Mouse (Mus musculus) left cerebral cortex, adult 8-10 months (tissue): Measurements from ENCODE around the gene Ints1. TPM values are rescaled to one million over a fixed set of nuclear protein-coding genes. Genes with fewer than 3 reads are reported as not detected.
"Not testable (repeated sequence)": the region's sequence is repeated elsewhere in the genome, so short reads cannot be mapped to it uniquely, and the experiment has no call there.

Experiments used
- DNase-seq, 2 experiments: peaks; one replicate each; pipeline ENCODE4 v3.0.0; 2022; ENCODE audit warnings: low spot score in 2 of 2
- total RNA-seq, 4 experiments: library from RNA; stranded (reverse); gene quantifications; 2 replicates each; pipeline ENCODE4 v1.2.4; 2022

Ints1 gene
- total RNA-seq, 4 experiments from 2014 or later: 97.1 to 104 (median 99.7) TPM

GRCm38 (mm10) chr5:139756135-139756534, 19.3 kb downstream of the Ints1 start:
- no peak for DNase-seq

GRCm38 (mm10) chr5:139754753-139755152, 20.7 kb downstream of the Ints1 start:
- DNase-seq: peak in 1 of 2 experiments; percentile 36

- peak in 1 of 2 experiments; percentile 70 for DNase-seq
Observed at GRCm38 (mm10) chr5:139750535-139750934, 24.9 kb downstream of the Ints1 start.

- no peak for DNase-seq
Observed at GRCm38 (mm10) chr5:139749413-139750125, 25.9 kb downstream of the Ints1 start.

- no peak for DNase-seq
Observed at GRCm38 (mm10) chr5:139745771-139746170, 29.7 kb downstream of the Ints1 start.

- DNase-seq: not testable (repeated sequence)
Observed at GRCm38 (mm10) chr5:139742640-139743039, 32.8 kb downstream of the Ints1 start.

- DNase-seq: no peak
Observed at GRCm38 (mm10) chr5:139738592-139739315, 36.7 kb downstream of the Ints1 start.

GRCm38 (mm10) chr5:139737841-139738591, 37.5 kb downstream of the Ints1 start:
- DNase-seq: no peak

GRCm38 (mm10) chr5:139736504-139736940, 39.0 kb downstream of the Ints1 start:
- no peak for DNase-seq

- peak; percentile 59 to 84 for DNase-seq
Observed at GRCm38 (mm10) chr5:139735677-139736503, 39.6 kb downstream of the Ints1 start, which contains the start of gene Micall2. Micall2 (minus strand) TSS chr5:139736336.

GRCm38 (mm10) chr5:139734746-139735145, 40.7 kb downstream of the Ints1 start:
- DNase-seq: no peak

GRCm38 (mm10) chr5:139734016-139734415, 41.5 kb downstream of the Ints1 start:
- DNase-seq: no peak

- DNase-seq: no peak
Observed at GRCm38 (mm10) chr5:139732634-139733107, 42.8 kb downstream of the Ints1 start.

- DNase-seq: no peak
Observed at GRCm38 (mm10) chr5:139730712-139731486, 44.6 kb downstream of the Ints1 start.

- no peak for DNase-seq
Observed at GRCm38 (mm10) chr5:139727261-139727660, 48.2 kb downstream of the Ints1 start.

GRCm38 (mm10) chr5:139726186-139726585, 49.3 kb downstream of the Ints1 start:
- no peak for DNase-seq

GRCm38 (mm10) chr5:139724336-139725116, 50.9 kb downstream of the Ints1 start:
- no peak for DNase-seq

GRCm38 (mm10) chr5:139723113-139723512, 52.4 kb downstream of the Ints1 start:
- DNase-seq: no peak

GRCm38 (mm10) chr5:139722709-139723108, 52.8 kb downstream of the Ints1 start:
- no peak for DNase-seq
